Mouse (Mus musculus) midbrain, embryonic 12.5 days (tissue): ENCODE results near the gene Efna4. TPM values are rescaled to one million over a fixed set of nuclear protein-coding genes. Genes with fewer than 3 reads are reported as not detected.

Experiments used
- ATAC-seq: fragments of 200-750 bp; cut with Nextera tagmentation; 2 replicates; pipeline ENCODE4 v1.8.0; 2017; ENCODE audit warnings: low read depth, moderate TSS enrichment, moderate library complexity; ENCODE audit not compliant: low FRiP score
- H3K27ac ChIP-seq: fragments of 300-500 bp; sonication (generic); replicated peaks from 2 replicates; pipeline ENCODE4 v1.5.1; 2016; ENCODE audit warnings: mild to moderate bottlenecking
- H3K27me3 ChIP-seq: fragments of 300-500 bp; sonication (generic); 2 replicates; pipeline ENCODE4 v1.6.1; 2016; ENCODE audit warnings: mild to moderate bottlenecking
- H3K36me3 ChIP-seq: fragments of 300-500 bp; sonication (generic); 2 replicates; pipeline ENCODE4 v1.6.1; 2016
- H3K4me1 ChIP-seq: fragments of 300-500 bp; sonication (generic); 2 replicates; pipeline ENCODE4 v1.6.1; 2016
- H3K4me2 ChIP-seq: fragments of 300-500 bp; sonication (generic); replicated peaks from 2 replicates; pipeline ENCODE4 v1.6.1; 2016; ENCODE audit warnings: mild to moderate bottlenecking, moderate library complexity
- H3K4me3 ChIP-seq: fragments of 300-500 bp; sonication (generic); 2 replicates; pipeline ENCODE4 v1.5.1; 2016; ENCODE audit warnings: mild to moderate bottlenecking
- H3K9ac ChIP-seq: fragments of 300-500 bp; sonication (generic); replicated peaks from 2 replicates; pipeline ENCODE4 v1.6.1; 2016; ENCODE audit warnings: mild to moderate bottlenecking, moderate library complexity
- H3K9me3 ChIP-seq: fragments of 300-500 bp; sonication (generic); 2 replicates; pipeline ENCODE4 v1.6.1; 2016; ENCODE audit warnings: mild to moderate bottlenecking
- WGBS: fragments of 180-500 bp; shearing (Covaris S2); methylation state at CpG from one replicate; pipeline ENCODE4 v1.1.7; 2016; 5-methylcytosine and 5-hydroxymethylcytosine counted together
- polyA plus RNA-seq: library from polyadenylated mRNA; unstranded; fragments of >200 nt; fragmentation: Nextera tagmentation; extraction: Ambion mirVana; gene quantifications from 2 replicates; pipeline ENCODE4 v1.2.1, GENCODE M21; 2016

Efna4 gene
- polyA plus RNA-seq, 1 experiment from 2014 or later: 17.3 TPM

DNA sequence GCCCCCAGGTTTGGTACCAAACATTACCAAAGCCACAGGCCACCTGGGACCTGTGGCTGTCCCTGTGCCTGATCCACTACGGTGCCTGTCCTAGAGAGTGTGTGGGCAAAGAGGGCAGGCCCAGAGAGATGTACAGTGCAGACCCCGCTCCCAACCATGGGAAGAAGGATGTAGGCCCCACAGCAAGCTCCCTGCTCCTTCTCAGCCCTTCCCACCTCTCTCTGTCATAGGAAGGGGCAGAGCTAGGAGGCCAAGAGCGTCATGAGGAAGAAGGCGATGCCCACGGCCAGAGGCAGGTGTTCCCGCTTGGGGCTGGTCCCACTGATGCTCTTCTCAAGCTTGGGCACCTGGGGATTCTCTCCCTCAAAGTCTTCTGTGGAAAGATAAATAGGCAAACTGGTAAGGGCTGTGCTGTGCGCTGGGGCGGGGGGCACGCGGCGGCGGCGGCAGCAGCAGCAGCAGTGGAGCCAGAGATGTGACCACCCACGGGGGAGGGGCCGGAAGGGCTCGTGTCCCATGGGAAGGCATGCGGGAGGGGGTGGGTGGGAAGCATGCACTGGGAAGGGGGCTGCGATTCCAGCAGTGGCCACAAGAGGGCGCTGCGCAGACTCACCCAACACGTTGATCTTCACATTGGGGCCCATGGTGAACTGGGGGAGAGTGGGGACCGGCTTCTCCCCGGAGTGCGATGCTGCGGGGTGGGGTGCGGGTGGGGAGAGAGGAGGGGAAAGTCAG is 22.5 kb downstream of the Efna4 start:
- Histone ChIP-seq H3K27me3 (peaks cover 58% of the 10 kb centered on the region), H3K4me3 (peak overlapping the region; percentile 36), H3K9ac (peak overlapping the region; percentile 42; the same call in 1 of the 2 replicates), H3K4me1 (peaks cover 44% of the 10 kb centered on the region), H3K27ac (no peak overlapping the region), H3K9me3 (no peaks in the 10 kb centered on the region), H3K4me2 (peak overlapping the region; percentile 60), H3K36me3 (no peaks in the 10 kb centered on the region)
- peak; percentile 34 for ATAC-seq
- WGBS: 5% methylated on average over 26 of the region's 26 CpGs

- Histone ChIP-seq H3K27ac (no peak overlapping the region), H3K4me3 (no peak overlapping the region), H3K9ac (no peak overlapping the region), H3K4me2 (peak overlapping the region; percentile 60), H3K4me1 (peaks cover 39% of the 10 kb centered on the region), H3K9me3 (no peaks in the 10 kb centered on the region), H3K36me3 (no peaks in the 10 kb centered on the region), H3K27me3 (peaks cover 53% of the 10 kb centered on the region)
- ATAC-seq: no peak
- 38% methylated on average over 2 of the region's 2 CpGs for WGBS
Observed at GRCm38 (mm10) chr3:89314791-89315190, 23.0 kb downstream of the Efna4 start.

- Histone ChIP-seq H3K36me3 (no peaks in the 10 kb centered on the region), H3K4me1 (peaks cover 35% of the 10 kb centered on the region), H3K4me2 (no peak overlapping the region), H3K9me3 (no peaks in the 10 kb centered on the region), H3K9ac (no peak overlapping the region), H3K27ac (no peak overlapping the region), H3K27me3 (peaks cover 48% of the 10 kb centered on the region), H3K4me3 (no peak overlapping the region)
- no peak for ATAC-seq
- WGBS: 77% methylated on average over 5 of the region's 5 CpGs
Observed at GRCm38 (mm10) chr3:89314340-89314739, 23.5 kb downstream of the Efna4 start.

- Histone ChIP-seq H3K27ac (no peak overlapping the region), H3K36me3 (no peaks in the 10 kb centered on the region)
Observed at GRCm38 (mm10) chr3:89308089-89308488, 29.7 kb downstream of the Efna4 start.

DNA sequence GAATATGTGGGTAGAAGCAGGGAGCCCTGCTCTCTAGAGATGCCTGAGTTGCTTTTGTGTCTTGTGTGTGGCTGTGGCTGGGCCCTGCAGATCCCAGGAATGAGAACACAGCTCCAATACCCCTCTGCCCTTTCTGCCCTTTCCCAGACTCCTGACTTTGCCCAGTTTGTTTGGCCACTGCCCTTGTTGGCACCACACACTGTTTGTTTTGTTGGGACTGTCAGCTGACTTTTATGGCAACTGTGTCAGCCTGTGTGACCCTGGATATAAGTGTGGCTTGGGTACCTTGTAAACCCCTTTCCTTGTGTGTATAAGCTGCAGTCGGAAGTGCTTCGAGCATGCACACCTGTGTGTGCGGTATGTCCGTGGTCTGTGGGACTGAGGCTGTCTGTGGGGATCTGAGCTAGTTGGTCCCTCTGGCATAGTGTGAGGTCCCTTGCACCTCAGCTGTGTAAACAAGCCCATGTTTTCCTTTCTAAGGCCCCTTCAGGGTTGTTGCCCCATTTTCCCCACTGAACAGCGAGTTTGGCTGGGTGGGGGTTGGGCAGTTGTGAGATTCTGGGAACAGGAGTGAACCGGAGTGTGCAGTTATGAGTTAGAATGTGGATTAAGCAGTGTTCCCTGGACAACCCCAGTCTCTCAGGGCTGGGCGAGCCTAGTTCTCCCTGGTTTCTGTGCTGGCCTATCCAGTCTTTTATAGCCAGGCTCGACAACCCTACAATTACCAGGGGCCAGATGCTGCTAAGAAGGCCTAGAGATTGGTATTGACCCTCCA is 32.1 kb downstream of the Efna4 start:
- peaks cover 4% of the 10 kb centered on the region for H3K27me3 ChIP-seq
- no peaks in the 10 kb centered on the region for H3K36me3 ChIP-seq
- 72% methylated on average over 8 of the region's 8 CpGs for WGBS
- H3K4me3 ChIP-seq: no peak overlapping the region
- H3K4me2 ChIP-seq: no peak overlapping the region
- H3K9me3 ChIP-seq: no peaks in the 10 kb centered on the region
- no peak overlapping the region for H3K9ac ChIP-seq
- H3K4me1 ChIP-seq: no peaks in the 10 kb centered on the region
- H3K27ac ChIP-seq: no peak overlapping the region
- ATAC-seq: no peak

More at GRCm38 (mm10) chr3:89308089-89308488, 29.7 kb downstream of the Efna4 start:
- H3K4me1 ChIP-seq: no peaks in the 10 kb centered on the region
- H3K4me2 ChIP-seq: no peak overlapping the region
- no peaks in the 10 kb centered on the region for H3K9me3 ChIP-seq
- H3K27me3 ChIP-seq: peaks cover 4% of the 10 kb centered on the region; the same call in 1 of the 2 replicates
- WGBS: 3% methylated on average over 9 of the region's 9 CpGs
- H3K4me3 ChIP-seq: no peak overlapping the region
- no peak overlapping the region; the same call in 1 of the 2 replicates for H3K9ac ChIP-seq
- ATAC-seq: peak; percentile 82; the same call in 1 of the 2 replicates

DNA sequence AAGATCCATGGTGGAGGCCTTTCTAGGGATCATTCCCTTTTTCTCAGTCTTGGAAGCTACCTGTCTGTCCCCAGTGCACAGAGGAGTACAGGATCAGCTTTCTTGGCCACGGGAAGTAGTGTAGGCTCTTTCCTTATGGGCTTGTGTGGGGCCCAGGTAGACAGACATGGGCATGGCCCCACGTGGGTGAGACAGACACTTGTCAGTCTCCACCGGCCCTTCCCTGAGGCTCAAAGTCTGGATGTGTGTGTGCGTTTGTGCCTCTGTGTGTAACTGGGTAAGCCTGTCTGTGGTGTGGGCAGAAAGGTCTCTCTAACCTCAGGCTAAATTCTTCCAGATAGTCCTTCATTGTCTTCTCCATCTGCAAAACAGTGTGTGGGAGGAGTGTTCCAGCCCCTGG is 32.7 kb downstream of the Efna4 start:
- Histone ChIP-seq H3K9ac (no peak overlapping the region), H3K4me3 (no peak overlapping the region), H3K4me1 (no peaks in the 10 kb centered on the region), H3K9me3 (no peaks in the 10 kb centered on the region), H3K27ac (no peak overlapping the region), H3K4me2 (no peak overlapping the region), H3K36me3 (no peaks in the 10 kb centered on the region), H3K27me3 (peaks cover 8% of the 10 kb centered on the region)
- WGBS: 66% methylated on average over 4 of the region's 4 CpGs
- no peak for ATAC-seq

DNA sequence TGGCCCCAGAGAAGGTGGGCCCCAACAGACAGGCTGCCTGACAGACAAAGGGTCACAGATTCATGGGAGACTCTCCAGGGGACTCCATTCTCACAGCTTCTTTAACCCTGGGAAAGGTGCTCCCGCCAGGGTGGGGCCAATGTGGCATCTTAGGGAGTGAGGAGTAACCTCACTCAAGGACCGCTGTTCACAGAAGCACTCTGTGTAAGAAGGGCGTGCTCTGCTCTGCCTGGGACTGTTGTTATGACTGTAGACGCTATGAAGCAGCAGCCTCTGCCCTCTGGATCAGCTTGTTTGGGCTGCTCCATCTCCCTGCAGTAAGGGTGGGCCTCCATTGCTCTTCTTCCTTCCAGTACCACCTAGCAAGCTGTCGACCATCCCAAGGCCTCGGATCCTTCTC is 33.4 kb downstream of the Efna4 start:
- WGBS: 56% methylated on average over 6 of the region's 6 CpGs
- H3K4me3 ChIP-seq: no peak overlapping the region
- no peaks in the 10 kb centered on the region for H3K9me3 ChIP-seq
- no peak overlapping the region for H3K4me2 ChIP-seq
- H3K9ac ChIP-seq: no peak overlapping the region
- ATAC-seq: no peak
- H3K27me3 ChIP-seq: peaks cover 13% of the 10 kb centered on the region
- no peaks in the 10 kb centered on the region for H3K36me3 ChIP-seq
- no peak overlapping the region for H3K27ac ChIP-seq
- H3K4me1 ChIP-seq: peaks cover 5% of the 10 kb centered on the region; the same call in 1 of the 2 replicates

- 66% methylated on average over 2 of the region's 2 CpGs for WGBS
- Histone ChIP-seq H3K36me3 (no peaks in the 10 kb centered on the region), H3K4me2 (no peak overlapping the region), H3K9me3 (no peaks in the 10 kb centered on the region), H3K4me1 (peaks cover 7% of the 10 kb centered on the region; the same call in 1 of the 2 replicates), H3K9ac (no peak overlapping the region), H3K27ac (no peak overlapping the region), H3K27me3 (peaks cover 20% of the 10 kb centered on the region), H3K4me3 (no peak overlapping the region)
- no peak for ATAC-seq
Observed at GRCm38 (mm10) chr3:89300514-89300913, 37.3 kb downstream of the Efna4 start.

DNA sequence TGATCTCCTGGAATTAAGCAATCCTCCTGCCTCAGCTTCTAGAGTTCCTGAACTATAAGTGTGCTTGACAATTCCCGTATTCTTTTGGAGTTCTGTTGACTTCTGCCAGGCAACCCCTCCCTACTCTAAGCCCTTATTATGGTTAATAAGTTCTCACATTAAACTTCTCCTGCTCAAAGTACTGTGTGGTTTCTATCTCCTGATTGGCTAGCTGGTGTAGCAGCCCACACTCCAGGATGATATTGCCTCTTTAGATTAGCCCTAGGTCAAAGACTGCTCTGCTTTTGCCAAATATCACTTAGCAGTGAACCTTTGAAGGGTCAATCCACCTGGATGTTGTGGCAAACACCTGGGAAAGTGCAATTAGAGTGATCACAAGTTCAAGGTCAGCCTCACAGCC is 37.8 kb downstream of the Efna4 start:
- H3K27ac ChIP-seq: no peak overlapping the region
- peaks cover 20% of the 10 kb centered on the region for H3K27me3 ChIP-seq
- H3K9me3 ChIP-seq: no peaks in the 10 kb centered on the region
- no peaks in the 10 kb centered on the region for H3K36me3 ChIP-seq
- H3K4me3 ChIP-seq: no peak overlapping the region
- no peak for ATAC-seq
- H3K4me2 ChIP-seq: peak overlapping the region; percentile 42
- H3K9ac ChIP-seq: 0 out of 2 replicates have a peak overlapping the region, but pooled peaks have one; percentile 2
- peaks cover 7% of the 10 kb centered on the region; the same call in 1 of the 2 replicates for H3K4me1 ChIP-seq
- 57% methylated on average over 1 of the region's 1 CpGs for WGBS

DNA sequence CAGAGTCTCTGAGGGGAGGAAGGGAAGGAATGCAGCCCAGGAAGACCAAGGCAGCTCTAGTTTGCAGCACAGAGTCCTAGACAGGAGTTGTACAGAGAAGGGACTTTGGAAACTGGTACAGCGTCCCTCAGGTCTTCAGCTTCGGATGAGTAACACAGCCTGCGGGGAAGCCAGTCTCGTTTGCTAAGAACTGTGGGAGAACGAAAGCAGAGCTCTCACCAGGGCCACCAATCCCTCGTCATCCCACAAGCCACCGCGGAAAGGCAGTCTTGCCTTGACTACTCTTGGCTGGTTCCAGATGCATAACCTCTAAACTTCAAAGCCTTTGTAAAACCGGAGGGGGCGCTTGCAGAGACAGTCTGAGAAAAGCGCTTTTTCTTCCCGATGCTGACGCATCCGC is 38.3 kb downstream of the Efna4 start:
- no peak for ATAC-seq
- no peaks in the 10 kb centered on the region for H3K9me3 ChIP-seq
- no peaks in the 10 kb centered on the region for H3K36me3 ChIP-seq
- H3K27ac ChIP-seq: no peak overlapping the region
- H3K27me3 ChIP-seq: peaks cover 20% of the 10 kb centered on the region
- H3K4me3 ChIP-seq: peak overlapping the region; percentile 21; the same call in 1 of the 2 replicates
- peaks cover 7% of the 10 kb centered on the region; the same call in 1 of the 2 replicates for H3K4me1 ChIP-seq
- H3K9ac ChIP-seq: 0 out of 2 replicates have a peak overlapping the region, but pooled peaks have one; percentile 2
- H3K4me2 ChIP-seq: peak overlapping the region; percentile 42
- WGBS: 3% methylated on average over 14 of the region's 14 CpGs

DNA sequence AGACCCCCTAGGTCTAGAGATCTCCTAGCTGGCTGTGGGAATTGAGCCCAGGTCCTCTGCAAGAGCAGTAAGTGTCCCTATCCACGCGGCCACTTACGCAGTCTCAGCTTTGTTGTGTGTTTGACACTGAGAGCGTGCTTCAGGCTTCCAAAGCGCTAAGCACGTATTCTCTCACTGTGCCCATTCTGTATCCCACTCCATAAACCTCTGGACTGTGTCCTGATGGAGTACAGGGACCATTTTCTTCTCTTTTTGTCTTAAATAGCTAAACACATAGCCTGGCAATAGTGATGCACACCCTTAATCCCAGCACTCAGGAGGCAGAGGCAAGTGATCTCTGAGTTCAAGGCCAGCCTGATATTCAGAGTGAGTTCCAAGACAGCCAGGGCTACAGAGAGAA is 38.9 kb downstream of the Efna4 start:
- Histone ChIP-seq H3K9ac (no peak overlapping the region), H3K27me3 (peaks cover 20% of the 10 kb centered on the region), H3K4me3 (no peak overlapping the region), H3K36me3 (no peaks in the 10 kb centered on the region), H3K4me2 (no peak overlapping the region), H3K9me3 (no peaks in the 10 kb centered on the region), H3K4me1 (peaks cover 7% of the 10 kb centered on the region; the same call in 1 of the 2 replicates), H3K27ac (no peak overlapping the region)
- 80% methylated on average over 6 of the region's 6 CpGs for WGBS
- ATAC-seq: no peak
